Mouse (Mus musculus) kidney, postnatal 4 days (tissue): ENCODE measurements around the gene Zfp292.
"Not testable (repeated sequence)": the region's sequence is repeated elsewhere in the genome, so short reads cannot be mapped to it uniquely, and the experiment has no call there.

ENCODE experiments used
- DNase-seq, 2 experiments: peaks; one replicate each; pipeline ENCODE4 v3.0.0; 2021; ENCODE audit warnings: mixed read lengths in 2 of 2

The Zfp292 gene

DNA sequence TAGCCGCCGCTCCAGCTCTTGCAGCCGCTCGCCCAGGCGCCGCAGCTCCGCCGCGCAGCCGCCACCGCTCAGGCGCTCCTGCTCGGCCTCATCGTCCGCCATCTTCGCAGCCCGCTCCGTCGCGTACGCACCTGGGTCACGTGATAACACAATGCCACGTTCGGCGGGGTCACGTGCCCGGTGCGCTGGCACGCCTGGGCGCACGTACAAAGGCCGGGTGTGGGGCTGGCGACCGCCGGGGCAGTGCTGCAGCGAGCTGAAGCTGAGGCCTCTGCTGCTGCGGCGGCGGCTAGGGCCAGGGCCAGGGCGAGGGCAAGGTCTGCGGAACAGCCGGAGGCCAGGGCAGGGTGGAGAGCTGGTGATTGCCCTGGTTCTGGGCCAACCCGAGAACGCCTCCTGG lies at the start of gene Zfp292:
Gene Zfp292, minus strand, starts transcription at position 143 of the 400 bp plus-strand sequence.
- DNase-seq, result peak; percentile 93 to 97

GRCm38 (mm10) chr4:34928386-34928785 lies 45.6 kb upstream of the Zfp292 start:
- not testable (repeated sequence) for DNase-seq

DNA sequence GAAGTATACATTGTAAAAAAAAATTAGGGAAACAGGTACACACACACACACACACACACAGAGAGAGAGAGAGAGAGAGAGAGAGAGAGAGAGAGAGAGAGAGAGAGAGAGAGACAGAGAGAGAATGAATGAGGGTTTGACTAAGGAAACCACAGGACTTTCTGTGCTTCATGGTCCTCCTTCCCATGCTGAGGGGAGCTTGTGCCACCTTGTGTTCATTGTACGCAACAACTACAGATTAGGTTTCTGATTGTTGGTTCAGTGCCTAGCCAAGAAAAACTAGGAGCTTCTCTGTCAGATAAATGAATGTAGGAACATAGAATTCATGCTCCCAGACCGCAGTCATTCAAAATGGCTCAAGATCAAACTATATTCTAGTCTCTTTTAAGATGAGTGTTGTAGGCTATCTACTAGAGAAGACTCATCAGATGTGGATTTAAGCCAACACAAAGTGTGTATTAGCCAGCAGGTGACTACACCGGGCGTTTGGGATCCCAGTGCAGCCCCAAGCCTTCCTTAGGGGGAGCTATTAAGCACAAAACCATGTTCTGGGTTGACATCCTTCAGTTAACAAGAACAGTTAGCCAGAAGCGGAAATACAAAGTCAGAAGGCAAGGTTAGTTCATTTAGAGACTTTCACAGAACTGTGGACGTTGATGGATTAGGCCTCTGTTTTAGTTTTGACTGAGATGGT lies 39.6 kb upstream of the Zfp292 start:
- peak; percentile 45 to 52 for DNase-seq

DNA sequence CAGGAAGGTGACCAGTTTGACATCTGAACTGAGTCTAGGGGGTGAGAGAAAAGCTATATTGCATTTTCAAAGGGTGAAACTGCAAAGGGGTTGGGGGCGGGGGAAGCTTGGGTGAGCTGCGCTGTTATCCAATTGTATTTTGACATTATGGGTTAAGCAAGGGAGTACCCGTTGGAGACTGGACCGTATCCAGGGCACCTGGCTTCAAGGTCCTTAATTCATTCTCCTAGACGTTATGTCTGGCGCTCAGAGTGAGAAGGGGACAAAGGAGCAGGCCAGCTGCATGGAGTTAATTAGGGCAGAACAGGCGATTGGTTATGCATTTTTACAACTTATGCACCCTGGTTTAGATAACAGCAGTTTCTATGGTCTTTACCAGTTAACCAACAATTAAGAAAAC lies 34.6 kb upstream of the Zfp292 start:
- peak; percentile 9 for DNase-seq

DNA sequence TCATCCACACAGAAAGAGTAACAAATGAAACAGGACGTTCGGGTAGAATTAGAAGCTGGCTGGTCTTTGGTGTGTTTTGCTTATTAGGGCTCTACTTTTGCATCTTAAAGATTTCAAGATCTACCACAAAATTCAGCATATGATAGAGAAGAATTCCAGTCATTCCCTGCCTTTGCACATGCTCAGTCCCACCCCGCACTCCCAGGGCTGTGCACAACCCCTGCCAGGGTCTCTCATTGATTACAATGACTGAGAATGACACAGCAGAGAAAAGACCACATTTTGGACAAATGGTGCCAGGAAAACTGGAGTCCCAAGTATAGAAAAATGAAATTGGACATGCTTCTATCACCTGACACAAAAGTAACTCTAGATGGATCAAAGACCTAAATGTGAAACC lies 29.4 kb upstream of the Zfp292 start:
- no peak for DNase-seq

DNA sequence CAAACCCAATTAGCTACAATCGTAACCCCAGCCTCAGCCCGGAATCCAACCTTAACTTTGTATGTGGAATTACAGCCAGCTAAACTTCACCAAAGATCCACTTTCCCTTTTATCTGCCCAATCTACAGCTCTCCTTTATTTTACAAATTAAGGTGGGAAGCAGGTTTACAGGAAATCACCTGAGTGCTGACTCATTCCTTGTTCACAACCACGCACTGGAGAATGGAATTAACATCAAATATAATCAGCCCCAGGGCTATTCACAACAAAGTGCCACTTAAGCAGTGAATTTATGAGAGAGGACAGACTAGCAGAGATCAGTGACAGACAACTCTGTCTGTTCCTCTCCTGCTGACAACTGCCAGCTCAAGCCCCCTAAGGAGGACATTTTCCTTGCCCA lies 28.6 kb upstream of the Zfp292 start:
- no peak for DNase-seq

DNA sequence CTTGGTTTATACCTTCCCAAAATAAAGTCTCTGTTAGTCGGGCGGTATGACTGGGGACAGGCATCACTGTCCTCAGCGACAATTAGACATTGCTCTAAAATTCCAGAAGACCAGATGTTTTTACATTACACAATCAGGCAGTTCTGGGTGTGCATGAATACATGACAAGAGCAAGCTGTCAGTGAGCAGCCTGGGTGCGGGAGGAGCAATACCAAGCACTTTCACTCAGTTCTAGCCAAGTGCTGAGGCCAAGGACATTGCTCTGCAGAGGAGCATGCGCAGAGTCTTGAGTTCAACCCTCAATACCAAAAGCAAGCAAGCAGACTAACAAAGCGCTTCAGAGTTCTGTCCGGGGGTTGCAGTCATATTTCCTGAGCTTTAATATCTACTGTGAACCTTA lies 25.4 kb upstream of the Zfp292 start:
- DNase-seq, result peak; percentile 20 to 38

DNA sequence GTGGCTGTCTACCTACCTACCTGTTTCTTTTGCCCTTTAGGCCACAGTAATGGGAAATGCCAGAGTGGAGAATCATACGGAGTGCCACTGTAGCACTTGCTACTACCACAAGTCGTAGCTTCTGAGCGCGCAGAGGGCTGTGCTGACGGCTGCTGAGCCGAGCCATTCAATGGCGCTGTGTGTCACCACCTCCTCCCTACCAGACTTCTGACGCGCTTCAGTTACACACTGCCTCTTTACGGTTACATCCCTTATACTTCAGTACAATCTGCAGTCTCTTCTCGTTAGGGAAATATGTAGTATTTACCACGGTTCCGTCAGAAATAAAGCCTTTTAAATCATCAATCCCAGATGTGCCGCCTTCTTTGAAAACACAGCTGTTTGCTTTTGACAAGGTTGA lies 24.3 kb upstream of the Zfp292 start:
- peak in 1 of 2 experiments; percentile 21 for DNase-seq

DNA sequence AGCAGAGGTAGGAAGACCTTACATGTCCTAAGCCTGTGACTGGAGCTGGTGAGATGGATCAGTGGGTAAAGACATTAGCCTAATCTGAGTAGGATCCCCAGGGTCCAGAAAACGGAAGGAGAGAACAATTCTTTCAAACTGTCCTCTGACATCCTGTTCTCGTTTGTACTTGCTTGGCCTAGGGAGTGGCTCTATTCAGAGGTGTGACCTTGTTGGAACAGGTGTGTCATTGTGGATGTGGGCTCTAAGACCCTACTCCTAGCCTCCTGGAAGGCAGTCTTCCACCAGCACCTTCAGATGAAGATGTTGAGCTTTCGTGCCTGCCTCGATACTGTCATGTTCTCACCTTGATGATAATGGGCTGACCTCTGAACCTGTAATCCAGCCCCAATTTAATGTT lies 23.4 kb upstream of the Zfp292 start:
- no peak for DNase-seq

DNA sequence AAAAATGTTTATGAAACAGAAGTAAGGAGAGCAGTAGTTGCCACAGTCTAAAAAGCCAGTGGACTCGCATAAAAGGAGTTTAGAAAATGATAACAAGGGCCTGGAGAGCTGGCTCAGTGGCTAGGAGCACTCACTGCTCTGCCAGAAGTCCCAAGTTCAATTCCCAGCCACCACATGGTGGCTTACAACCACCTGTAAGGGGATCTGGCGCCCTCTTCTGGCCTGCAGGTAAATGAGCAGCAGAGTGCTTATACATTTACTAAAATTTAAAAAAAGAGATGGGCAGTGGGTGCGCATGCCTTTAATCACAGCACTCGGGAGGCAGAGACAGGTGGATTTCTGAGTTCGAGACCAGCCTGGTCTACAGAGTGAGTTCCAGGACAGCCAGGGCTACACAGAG lies 22.6 kb upstream of the Zfp292 start:
- peak; percentile 15 to 30 for DNase-seq

DNA sequence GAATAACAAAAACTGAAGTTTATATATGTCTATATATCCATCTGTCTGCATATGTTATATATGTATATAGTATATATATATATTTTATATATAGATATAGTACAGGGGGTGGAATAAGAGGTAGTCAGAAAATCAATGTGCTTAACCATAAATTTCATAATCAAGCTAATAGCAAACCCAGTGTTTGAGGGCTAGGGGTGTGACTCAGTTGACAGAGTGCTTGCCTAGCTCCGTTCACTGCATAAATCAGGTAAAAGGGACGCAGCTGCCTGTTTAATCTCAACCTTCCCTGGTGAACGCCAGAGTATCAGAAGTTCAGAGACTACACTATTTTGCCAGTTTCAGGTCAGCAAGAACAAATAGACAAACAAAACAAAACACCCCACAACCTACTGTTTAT lies 18.8 kb upstream of the Zfp292 start:
- DNase-seq, result not testable (repeated sequence)

DNA sequence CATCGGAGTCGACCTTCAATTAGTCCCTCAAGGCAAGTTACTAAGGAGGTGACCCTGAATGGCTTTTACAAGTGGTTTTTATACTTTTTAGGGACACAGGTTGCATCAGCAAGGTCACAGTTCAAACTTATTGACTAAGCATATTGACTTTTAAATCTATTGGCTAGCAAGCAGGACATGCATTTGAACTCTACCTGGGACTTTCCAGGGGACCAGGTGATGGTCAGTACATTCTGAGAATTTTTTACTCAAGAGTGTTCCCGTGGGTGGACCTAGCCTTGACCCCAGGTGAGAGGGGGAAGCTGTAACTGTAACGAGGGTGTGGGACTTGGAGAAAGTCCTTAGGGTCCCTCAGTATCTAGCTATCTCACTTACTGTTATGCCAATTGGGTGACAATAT lies 18.4 kb upstream of the Zfp292 start:
- no peak for DNase-seq

DNA sequence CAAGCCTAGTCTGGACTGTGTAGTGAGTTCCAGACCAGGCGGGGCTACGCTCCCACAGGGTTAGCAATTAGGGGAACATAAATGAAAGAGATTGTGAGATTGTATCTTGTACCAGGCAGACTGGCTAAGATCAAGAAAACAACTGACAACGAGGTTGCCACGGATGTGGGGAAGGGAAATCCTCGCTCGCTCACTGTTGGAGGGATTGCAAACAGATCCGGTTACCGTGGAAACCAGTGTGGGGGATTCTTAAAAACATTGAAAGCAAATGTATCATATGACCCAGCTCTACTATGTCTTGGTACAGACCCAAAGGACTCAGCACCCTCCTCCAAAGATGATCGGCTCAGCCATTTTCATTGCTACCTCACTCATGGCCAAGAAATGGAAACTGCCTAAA lies 17.4 kb upstream of the Zfp292 start:
- no peak for DNase-seq

DNA sequence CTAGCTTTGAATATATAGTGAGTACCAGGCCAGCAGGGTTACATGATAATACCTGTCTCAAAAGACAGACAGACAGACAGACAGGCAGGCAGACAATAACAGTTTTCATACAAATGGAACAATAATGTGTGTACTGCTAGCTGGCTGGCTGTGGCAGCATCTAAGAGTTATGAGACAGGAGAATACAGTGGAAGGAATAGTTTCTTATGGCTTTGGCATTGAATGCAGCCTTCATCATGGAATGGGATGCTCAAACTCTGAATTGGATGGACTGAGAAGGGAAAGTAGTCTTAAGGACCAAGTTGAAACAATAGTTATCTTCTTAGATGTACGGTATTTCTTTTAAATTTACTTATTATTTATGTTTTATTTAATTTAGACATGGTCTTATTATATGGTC lies 16.6 kb upstream of the Zfp292 start:
- DNase-seq, result no peak

- DNase-seq, result no peak
These were observed 15.7 kb upstream of the Zfp292 start for GRCm38 (mm10) chr4:34898497-34898896.

DNA sequence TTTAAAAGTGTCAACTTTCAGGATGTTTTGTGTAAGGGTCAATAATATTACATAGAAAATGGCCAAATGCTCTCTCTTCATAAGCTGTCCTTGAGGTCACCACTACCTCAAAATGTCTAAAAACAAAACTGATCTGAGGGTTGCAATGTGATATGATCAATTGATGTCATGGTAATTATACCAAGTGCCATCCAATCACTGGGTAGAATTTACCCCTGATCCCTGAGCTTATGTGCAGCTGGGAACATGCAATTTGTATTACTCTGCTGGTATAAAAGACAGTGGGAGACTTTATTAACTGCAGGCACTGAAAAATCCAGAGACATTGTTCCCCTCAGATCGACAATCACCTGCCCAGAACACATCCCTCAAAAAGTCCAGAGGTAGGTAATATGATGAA lies 10.7 kb upstream of the Zfp292 start, which contains the start of gene Cga:
Gene Cga, plus strand, starts transcription at position 301 of the 400 bp plus-strand sequence.
- no peak for DNase-seq

DNA sequence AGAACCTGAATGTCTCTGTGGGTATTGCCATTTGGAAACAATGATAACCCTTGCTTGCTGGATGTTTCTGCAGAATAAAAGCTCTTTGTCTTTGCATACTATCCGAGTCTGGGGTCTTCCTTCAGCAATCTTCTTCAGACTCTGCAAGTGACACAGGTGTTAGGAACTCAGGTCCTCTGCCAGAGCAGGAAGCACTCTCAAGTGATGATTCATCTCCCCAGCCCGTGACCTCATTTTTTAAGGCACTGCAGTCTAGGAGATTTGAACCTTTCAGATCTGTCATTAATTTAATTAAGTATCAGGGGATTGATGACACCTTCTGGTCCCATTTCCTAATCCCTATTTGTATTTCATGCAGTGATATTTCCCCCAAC lies 7.0 kb upstream of the Zfp292 start:
- no peak for DNase-seq

DNA sequence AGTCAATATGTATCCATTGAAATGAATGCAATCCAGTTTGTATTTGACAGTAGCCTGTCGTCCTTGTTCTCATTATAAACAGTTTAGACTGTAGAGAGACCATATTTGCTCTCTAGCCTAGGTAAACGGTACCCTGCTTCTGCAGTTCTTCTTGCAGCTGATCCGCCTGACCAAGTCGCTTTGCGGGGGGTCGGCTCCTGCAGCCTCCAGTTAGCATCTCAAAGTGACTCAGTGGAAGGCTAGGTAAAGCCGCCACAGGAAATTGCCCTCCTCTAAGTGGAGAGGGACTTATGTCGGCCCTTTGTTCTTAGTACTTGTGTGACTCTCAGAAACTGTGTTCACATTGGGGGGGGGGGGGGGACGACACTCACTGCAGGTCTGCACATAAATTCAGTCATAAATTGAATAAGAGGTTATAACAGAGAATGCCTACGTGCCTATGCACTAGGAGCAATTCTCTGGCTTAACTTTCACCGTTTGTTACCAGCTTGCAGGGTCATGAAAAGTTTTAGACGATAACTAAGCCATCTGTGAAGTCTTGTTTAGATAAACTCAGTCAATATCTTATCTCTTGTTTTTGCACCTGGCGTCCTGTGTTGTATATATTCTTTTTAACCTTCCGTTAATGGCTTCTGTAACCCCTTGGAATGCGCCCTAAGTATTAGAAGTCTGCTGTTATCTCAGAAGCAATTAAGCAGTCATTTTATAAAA lies 6.5 kb upstream of the Zfp292 start:
- peak; percentile 10 to 13 for DNase-seq

DNA sequence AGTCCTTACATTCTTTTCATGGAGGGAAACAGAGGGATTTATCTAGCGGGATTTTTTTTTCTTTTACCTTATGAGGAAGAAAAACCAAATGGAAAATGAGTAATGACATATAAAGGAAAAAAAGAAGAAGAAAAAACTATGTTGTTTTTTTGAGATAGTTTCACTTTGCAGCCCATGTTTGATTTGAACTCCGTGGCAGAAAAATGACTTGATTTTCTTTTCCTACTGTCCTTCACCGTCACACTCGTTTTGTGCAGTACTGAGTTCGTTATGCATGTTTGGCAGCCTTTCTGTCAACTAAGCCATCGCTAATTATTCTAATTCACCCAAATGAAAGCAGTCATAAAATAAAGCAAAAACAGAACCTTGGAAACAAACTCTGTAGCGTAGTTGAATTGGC lies 4.5 kb upstream of the Zfp292 start:
- DNase-seq, result no peak

- DNase-seq, result peak; percentile 85 to 92
These were observed 3.8 kb upstream of the Zfp292 start for GRCm38 (mm10) chr4:34886490-34887111.

- DNase-seq, result no peak
These were observed 3.0 kb upstream of the Zfp292 start for GRCm38 (mm10) chr4:34885631-34886351.

DNA sequence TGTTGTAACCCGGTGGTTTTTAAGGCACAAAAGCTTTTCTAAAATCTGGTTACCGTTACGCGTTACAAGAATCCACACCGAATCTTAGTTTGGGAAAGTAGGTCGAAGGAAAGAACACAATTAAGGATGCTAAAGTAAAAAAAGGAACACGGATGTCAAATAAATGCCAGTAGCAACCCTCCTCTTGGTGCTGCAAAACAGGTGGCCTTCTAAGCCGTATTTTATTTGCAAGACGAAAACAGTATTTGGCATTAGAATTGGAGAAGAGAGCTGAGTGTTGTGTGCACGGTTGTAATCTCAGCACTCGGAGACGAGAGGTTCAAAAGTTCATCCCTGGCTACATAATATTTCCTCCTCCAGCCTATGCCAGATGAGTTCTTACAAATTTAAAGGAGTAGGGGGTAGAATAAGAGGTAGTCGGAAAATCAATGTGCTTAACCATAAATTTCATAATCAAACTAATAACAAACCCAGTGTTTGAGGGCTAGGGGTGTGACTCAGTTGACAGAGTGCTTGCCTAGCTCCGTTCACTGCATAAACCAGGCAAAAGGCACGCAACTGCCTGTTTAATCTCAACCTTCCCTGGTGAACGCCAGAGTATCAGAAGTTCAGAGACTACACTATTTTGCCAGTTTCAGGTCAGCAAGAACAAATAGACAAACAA lies 738 bp upstream of the Zfp292 start:
- DNase-seq, result no peak

- peak; percentile 73 to 82 for DNase-seq
These were observed 430 bp downstream of the Zfp292 start for GRCm38 (mm10) chr4:34882291-34882769.
